Mouse (Mus musculus) kidney, postnatal 14 days (tissue): Measurements from ENCODE around the gene Bpifb2.

ENCODE experiments used
- DNase-seq: peaks from one replicate; pipeline ENCODE4 v3.0.0; 2022; ENCODE audit warnings: mixed read lengths

Gene Bpifb2

GRCm38 (mm10) chr2:153933311-153933710 lies 58.5 kb downstream of the Bpifb2 start:
- DNase-seq: no peak

GRCm38 (mm10) chr2:153935348-153935747 lies 60.5 kb downstream of the Bpifb2 start:
- no peak for DNase-seq

GRCm38 (mm10) chr2:153937843-153938242 lies 63.0 kb downstream of the Bpifb2 start, which contains the start of gene Bpifb4:
Gene Bpifb4, plus strand, starts transcription at chr2:153938212.
- DNase-seq: no peak

- DNase-seq: peak; percentile 18
Measured at GRCm38 (mm10) chr2:153943537-153943936, 68.7 kb downstream of the Bpifb2 start.

- DNase-seq: no peak
Measured at GRCm38 (mm10) chr2:153944567-153944966, 69.7 kb downstream of the Bpifb2 start.
